Mouse (Mus musculus) liver, postnatal 0 days (tissue): ENCODE data around the gene Ptpro.

Experiments used
- CTCF ChIP-seq: sonication (generic); IDR thresholded peaks from 2 replicates; pipeline ENCODE4 v1.5.1; 2016; ENCODE audit warnings: antibody characterized with exemption, low read depth
- EP300 ChIP-seq: IDR thresholded peaks from 2 replicates; pipeline ENCODE4 v1.6.1; 2016; ENCODE audit warnings: antibody characterized with exemption, low read depth, mild to moderate bottlenecking

DNA sequence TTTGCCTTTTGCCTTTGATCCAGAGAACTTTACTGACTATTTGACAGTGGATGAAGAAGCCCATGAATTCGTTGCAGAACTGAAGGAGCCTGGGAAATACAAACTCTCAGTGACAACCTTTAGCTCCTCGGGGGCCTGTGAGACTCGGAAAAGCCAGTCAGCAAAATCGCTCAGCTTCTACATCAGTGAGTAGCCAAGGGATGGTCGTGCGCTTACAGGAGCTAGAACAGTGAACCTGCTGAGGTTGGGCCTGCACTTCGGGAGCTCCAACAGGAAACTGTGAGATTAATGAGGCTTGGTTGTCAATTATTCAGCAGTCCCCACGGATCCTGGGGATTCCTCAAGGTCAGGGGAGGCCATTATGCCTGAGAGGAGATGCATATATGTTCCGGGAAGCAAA is 130.4 kb downstream of the Ptpro start:
- no peak for TF ChIP-seq CTCF
- no peak for TF ChIP-seq EP300
